Comparison of ENCODE assay signal across 12 mouse cellular contexts in genomic region chr7:25112178-25112955, GRCm38 (mm10). TPM values are rescaled to one million over a fixed set of nuclear protein-coding genes. Genes with fewer than 3 reads are reported as not detected.
DNase-seq lines count a peak whose midpoint lies in the region; ATAC-seq and TF ChIP-seq lines count a peak whose summit lies in the region.
"Had no signal": no experiment of that assay in that cellular context is flagged by ENCODE, and none has a peak within 500 bp of the region (broad histone marks: within the 10 kb centered on the region; RNA-seq: fewer than 3 reads in every experiment).

No protein-coding gene starts in this region.

- peaks cover 26% of the 10 kb centered on the region for H3K36me3 ChIP-seq in spleen, adult 2 months (ENCODE audit: control insufficient read depth, insufficient read depth, low read length)
- no peaks in the 10 kb centered on the region for H3K36me3 ChIP-seq in intestine, embryonic 15.5 days
- H3K36me3 ChIP-seq in heart, embryonic 12.5 days: no peaks in the 10 kb centered on the region
- H3K36me3 ChIP-seq: limb, embryonic 13.5 days had no signal

- peak overlapping the region; percentile 83 for H3K27ac ChIP-seq in spleen, adult 2 months (ENCODE audit: insufficient read depth, low read length)
- no peak overlapping the region for H3K27ac ChIP-seq in intestine, embryonic 15.5 days
- no peak overlapping the region for H3K27ac ChIP-seq in heart, embryonic 12.5 days (ENCODE audit: poor library complexity, severe bottlenecking)
- H3K27ac ChIP-seq: limb, embryonic 13.5 days had no signal

- H3K27me3 ChIP-seq in spleen, adult 2 months (ENCODE audit: control insufficient read depth, insufficient read depth, low read length): no peaks in the 10 kb centered on the region
- H3K27me3 ChIP-seq in intestine, embryonic 15.5 days (replicated peaks): peaks cover 5% of the 10 kb centered on the region; the same call in 1 of the 2 replicates
- H3K27me3 ChIP-seq in heart, embryonic 12.5 days (replicated peaks): peaks cover 24% of the 10 kb centered on the region
- H3K27me3 ChIP-seq: megakaryocyte, embryonic 14.5 days had no signal

- H3K4me2 ChIP-seq in intestine, embryonic 15.5 days (replicated peaks): no peak overlapping the region
- no peak overlapping the region for H3K4me2 ChIP-seq in heart, embryonic 12.5 days
- H3K4me2 ChIP-seq: limb, embryonic 13.5 days had no signal

- TF ChIP-seq CTCF in spleen, adult 2 months (IDR thresholded peaks at IDR 0.05; ENCODE audit: extremely low read depth, insufficient read depth, insufficient read length, insufficient replicate concordance): no peak

- no peak overlapping the region for H3K9ac ChIP-seq in intestine, embryonic 15.5 days
- H3K9ac ChIP-seq in heart, embryonic 12.5 days: no peak overlapping the region
- H3K9ac ChIP-seq: limb, embryonic 13.5 days had no signal

- WGBS in spleen, adult 2 months: 64% methylated on average over 17 of the region's 17 CpGs
- 83% methylated on average over 17 of the region's 17 CpGs for WGBS in intestine, embryonic 15.5 days
- 83% methylated on average over 17 of the region's 17 CpGs for WGBS in heart, embryonic 12.5 days

- no peak for DNase-seq in frontal cortex, postnatal 10 days (ENCODE audit: low spot score in 2 of 2)
- DNase-seq in spleen, adult 2 months (ENCODE audit: low read depth in 1 of 2, low spot score in 2 of 2): peak in 1 of 2 experiments; percentile 45
- no peak for DNase-seq in spleen, postnatal 14 days (ENCODE audit: low spot score in 2 of 2)
- peak; percentile 74 for DNase-seq in cerebellum, adult 9-11 months
- DNase-seq: lung, adult 2 months had no signal

- H3K9me3 ChIP-seq in intestine, embryonic 15.5 days: no peaks in the 10 kb centered on the region
- H3K9me3 ChIP-seq in heart, embryonic 12.5 days (replicated peaks): no peaks in the 10 kb centered on the region
- H3K9me3 ChIP-seq: limb, embryonic 13.5 days; megakaryocyte, embryonic 14.5 days had no signal

- peaks cover 23% of the 10 kb centered on the region for H3K4me1 ChIP-seq in spleen, adult 2 months (ENCODE audit: control insufficient read depth, insufficient read depth, insufficient read length)
- no peaks in the 10 kb centered on the region for H3K4me1 ChIP-seq in intestine, embryonic 15.5 days (replicated peaks)
- H3K4me1 ChIP-seq in heart, embryonic 12.5 days (replicated peaks): peaks cover 20% of the 10 kb centered on the region
- H3K4me1 ChIP-seq: limb, embryonic 13.5 days had no signal

- peak; percentile 93 for ATAC-seq in frontal cortex, adult (ENCODE audit: low TSS enrichment)
- peak; percentile 31; the same call in 1 of the 2 replicates for ATAC-seq in neutrophil, adult 5-6 weeks (ENCODE audit: extremely low read depth, insufficient number of reproducible peaks, low FRiP score, poor library complexity, severe bottlenecking)
- no peak for ATAC-seq in intestine, embryonic 15.5 days
- no peak for ATAC-seq in heart, embryonic 12.5 days (ENCODE audit: insufficient number of reproducible peaks, low FRiP score)
- ATAC-seq: intestine, postnatal 0 days had no signal

- no peak for TF ChIP-seq POLR2A in spleen, adult 2 months (IDR thresholded peaks at IDR 0.05; ENCODE audit: low read depth, low read length)

- H3K4me3 ChIP-seq in spleen, adult 2 months (ENCODE audit: extremely low read depth, insufficient read depth, insufficient read length): no peak overlapping the region
- no peak overlapping the region for H3K4me3 ChIP-seq in intestine, embryonic 15.5 days (replicated peaks)
- H3K4me3 ChIP-seq in heart, embryonic 12.5 days: no peak overlapping the region
- H3K4me3 ChIP-seq: limb, embryonic 13.5 days; megakaryocyte, embryonic 14.5 days had no signal

RNA-seq across cellular contexts. Expression of gene Zfp574, which starts 40.0 kb away (rescaled TPM):
- 23.7 and 34.7 TPM in 2 replicates for polyA plus RNA-seq in spleen, adult 2 months (2012; rRNA removed)
- total RNA-seq in neutrophil, adult 5-6 weeks (2017): 11.6 and 11.9 TPM in 2 replicates
- 24.7 and 25.3 TPM in 2 replicates for polyA plus RNA-seq in intestine, embryonic 15.5 days (2015; fragmentation: Nextera tagmentation; extraction: Ambion mirVana)
- polyA plus RNA-seq in heart, embryonic 12.5 days (2016; fragmentation: Nextera tagmentation; extraction: Ambion mirVana): 24.4 and 24.5 TPM in 2 replicates

RNA-seq across cellular contexts. Expression of gene Grik5, which starts 40.2 kb away (rescaled TPM):
- 10.2 and 12.9 TPM in 2 replicates for polyA plus RNA-seq in spleen, adult 2 months (2012; rRNA removed)
- 1.1 and 2.1 TPM in 2 replicates for total RNA-seq in neutrophil, adult 5-6 weeks (2017)
- 3.3 and 3.7 TPM in 2 replicates for polyA plus RNA-seq in intestine, embryonic 15.5 days (2015; fragmentation: Nextera tagmentation; extraction: Ambion mirVana)
- polyA plus RNA-seq in heart, embryonic 12.5 days (2016; fragmentation: Nextera tagmentation; extraction: Ambion mirVana): 7.7 and 7.9 TPM in 2 replicates

Comparison
In these comparisons a context has a peak if more than half of its experiments do, and no peak if none do; other contexts are left out.
1. ATAC-seq: peak in frontal cortex, adult (single experiment) and neutrophil, adult 5-6 weeks (single experiment); none in intestine, embryonic 15.5 days (single experiment) and heart, embryonic 12.5 days (single experiment).